Mouse (Mus musculus): ENCODE data around the gene Ppip5k1. TPM values are rescaled to one million over a fixed set of nuclear protein-coding genes. Genes with fewer than 3 reads are reported as not detected.
"Not testable (repeated sequence)": the region's sequence is repeated elsewhere in the genome, so short reads cannot be mapped to it uniquely, and the experiment has no call there.

The Ppip5k1 gene
- 4.5 and 6.5 TPM in 2 replicates for total RNA-seq (2015)
- total RNA-seq (2017) = 8.8 and 12.5 TPM in 2 replicates

DNA sequence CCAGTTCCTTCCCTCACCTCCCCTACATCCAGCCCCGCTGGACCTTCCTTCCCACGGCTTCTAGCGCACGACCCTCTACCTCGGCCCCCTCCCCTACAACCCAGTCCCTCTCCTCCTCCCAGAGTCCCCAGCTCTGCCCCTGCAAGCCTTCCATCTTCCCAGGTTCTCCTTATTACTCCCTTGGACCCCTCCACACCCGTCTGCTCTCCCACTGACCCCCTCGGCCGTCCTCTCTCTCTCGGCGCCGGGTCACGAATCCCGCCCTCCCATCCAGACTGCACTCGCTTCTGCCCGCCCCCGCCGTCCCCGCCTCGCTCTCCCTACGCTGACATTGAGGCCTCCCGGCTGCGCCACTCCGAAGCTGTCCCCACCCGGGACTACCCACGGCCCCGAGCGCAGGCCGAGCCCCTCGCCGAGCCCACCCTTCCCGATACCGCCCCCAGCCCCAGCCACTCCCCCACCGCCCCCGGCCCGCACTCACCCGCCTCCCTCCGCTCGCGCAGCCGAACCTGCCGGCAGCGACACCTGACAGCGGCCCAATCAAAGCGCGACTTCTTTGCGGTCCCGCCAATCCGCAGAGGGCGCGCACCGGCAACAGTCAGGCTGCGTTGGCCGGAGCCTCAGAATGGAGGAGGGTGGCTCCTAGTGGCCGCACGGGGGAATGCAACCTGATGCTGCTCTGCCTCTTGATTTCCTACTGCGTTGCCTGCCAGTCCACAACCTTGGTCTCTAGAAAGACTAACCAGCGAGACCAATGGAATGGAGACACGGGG lies at the start of gene Ppip5k1:
Gene Ppip5k1, minus strand, starts transcription at position 577 of the 773 bp plus-strand sequence.
- peak; percentile 99 for ATAC-seq (ENCODE audit: poor library complexity, severe bottlenecking)

DNA sequence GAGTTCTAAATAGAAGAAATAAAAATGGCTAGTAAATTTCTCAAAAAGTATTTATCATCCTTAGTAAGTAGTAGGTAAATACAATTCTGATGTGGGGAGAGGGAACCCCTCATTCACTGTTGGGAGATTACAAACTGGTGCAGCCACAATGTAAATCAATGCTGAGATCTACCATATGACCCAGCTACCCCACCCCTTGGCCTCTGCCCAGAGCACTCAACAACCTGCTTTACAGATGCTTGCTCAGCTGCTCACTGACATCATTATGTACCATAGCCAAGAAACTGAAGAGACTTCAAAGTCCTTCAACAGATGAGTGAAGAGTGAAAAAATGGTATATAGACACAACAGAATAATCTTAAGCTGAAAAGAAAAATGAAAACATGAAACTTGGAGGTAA lies 48.1 kb upstream of the Ppip5k1 start:
- no peak for ATAC-seq (ENCODE audit: poor library complexity, severe bottlenecking)

DNA sequence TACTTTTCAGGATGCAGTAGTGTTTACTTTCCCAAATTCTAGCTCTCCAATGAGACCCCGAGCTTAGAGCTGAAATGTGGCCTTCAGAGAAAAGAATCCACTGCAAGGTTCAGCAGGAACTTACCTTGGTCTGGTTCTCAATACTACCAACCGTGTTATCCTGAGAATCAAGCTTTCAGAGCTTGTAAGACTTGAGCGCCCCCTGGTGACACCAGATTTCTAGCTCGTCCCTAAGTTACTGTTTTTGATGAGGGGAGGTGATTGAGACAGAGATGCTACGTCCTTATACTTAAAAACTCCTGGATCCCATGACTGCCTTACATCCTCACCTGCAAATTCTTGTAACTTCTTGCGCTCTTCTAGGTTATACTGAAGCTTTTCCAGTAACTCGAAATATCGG lies 41.4 kb upstream of the Ppip5k1 start:
- ATAC-seq (ENCODE audit: poor library complexity, severe bottlenecking) = peak; percentile 86

DNA sequence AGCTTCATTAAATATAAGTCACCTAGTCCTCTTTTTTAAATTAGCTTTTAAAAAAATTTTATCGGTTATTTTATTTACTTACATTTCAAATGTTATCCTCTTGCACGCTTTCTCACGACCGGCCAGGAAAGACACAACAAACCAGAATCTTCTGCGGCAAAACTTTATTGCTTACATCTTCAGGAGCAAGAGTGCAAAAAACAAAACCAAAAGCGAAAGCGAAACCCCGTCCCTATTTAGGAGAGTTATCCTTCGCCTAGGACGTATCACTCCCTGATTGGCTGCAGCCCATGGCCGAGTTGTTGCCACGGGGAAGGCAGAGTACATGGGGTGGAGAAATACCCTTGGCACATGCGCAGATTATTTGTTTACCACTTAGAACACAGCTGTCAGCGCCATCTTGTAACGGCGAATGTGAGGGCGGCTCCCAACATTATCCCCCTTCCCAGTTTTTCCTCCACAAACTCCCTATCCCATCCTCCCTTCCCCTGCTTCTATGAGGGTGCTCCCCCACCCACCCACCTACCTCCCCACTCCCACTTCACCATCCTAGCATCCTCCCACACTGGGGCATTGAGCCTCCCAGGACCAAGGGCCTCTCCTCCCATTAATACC lies 31.9 kb upstream of the Ppip5k1 start, which contains the start of gene Strc:
Gene Strc, minus strand, starts transcription at position 208 of the 615 bp plus-strand sequence.
- ATAC-seq (ENCODE audit: poor library complexity, severe bottlenecking) = not testable (repeated sequence)

DNA sequence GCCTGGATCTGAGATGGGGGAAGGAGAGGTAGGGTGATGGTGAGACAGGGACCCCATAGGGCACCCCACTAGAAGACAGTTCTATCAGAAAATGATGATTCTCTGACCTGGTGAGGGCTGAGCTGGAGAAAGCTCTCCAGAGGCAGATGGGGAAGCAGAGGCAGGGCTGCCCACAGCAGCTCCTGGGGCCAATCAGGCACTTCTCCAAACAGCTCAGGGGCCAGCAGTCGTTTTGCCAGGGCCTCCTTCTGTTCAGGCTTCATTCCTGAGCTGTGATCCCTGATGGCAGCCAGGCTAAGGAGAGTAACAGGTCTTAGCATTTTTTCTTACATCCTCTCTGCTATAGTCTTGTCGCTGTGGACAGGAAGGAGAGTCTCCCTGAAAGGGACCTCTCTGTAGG lies 19.6 kb upstream of the Ppip5k1 start:
- no peak for ATAC-seq (ENCODE audit: poor library complexity, severe bottlenecking)

- ATAC-seq (ENCODE audit: poor library complexity, severe bottlenecking) = no peak
Observed at GRCm38 (mm10) chr2:121372266-121372665, 17.1 kb upstream of the Ppip5k1 start.

GRCm38 (mm10) chr2:121370921-121371320 lies 15.7 kb upstream of the Ppip5k1 start:
- ATAC-seq (ENCODE audit: poor library complexity, severe bottlenecking) = no peak

- no peak for ATAC-seq (ENCODE audit: poor library complexity, severe bottlenecking)
Observed at GRCm38 (mm10) chr2:121368831-121369230, 13.6 kb upstream of the Ppip5k1 start.

DNA sequence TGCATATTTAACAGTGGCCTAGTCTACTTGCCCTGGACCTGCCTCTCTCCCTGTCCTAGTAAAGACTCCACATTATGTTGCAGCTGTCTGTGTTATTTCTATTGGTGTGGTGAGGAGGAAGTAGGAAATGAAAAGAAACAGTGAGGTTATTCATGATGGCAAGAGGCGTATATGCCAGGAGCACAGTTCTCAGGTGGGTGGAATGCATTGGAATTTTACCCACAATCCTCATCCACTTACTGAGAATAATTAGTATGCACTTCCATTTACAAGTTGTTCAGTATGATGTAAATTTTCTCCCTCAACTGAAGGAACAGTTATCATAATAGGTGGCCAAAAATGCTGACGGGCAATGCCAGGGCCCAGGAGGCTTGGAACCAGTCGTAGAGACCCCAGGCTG lies 8.5 kb upstream of the Ppip5k1 start:
- ATAC-seq (ENCODE audit: poor library complexity, severe bottlenecking) = no peak

GRCm38 (mm10) chr2:121359461-121359860 lies 4.3 kb upstream of the Ppip5k1 start:
- no peak for ATAC-seq (ENCODE audit: poor library complexity, severe bottlenecking)

GRCm38 (mm10) chr2:121358381-121358780 lies 3.2 kb upstream of the Ppip5k1 start:
- no peak for ATAC-seq (ENCODE audit: poor library complexity, severe bottlenecking)

GRCm38 (mm10) chr2:121357961-121358360 lies 2.8 kb upstream of the Ppip5k1 start:
- no peak for ATAC-seq (ENCODE audit: poor library complexity, severe bottlenecking)

DNA sequence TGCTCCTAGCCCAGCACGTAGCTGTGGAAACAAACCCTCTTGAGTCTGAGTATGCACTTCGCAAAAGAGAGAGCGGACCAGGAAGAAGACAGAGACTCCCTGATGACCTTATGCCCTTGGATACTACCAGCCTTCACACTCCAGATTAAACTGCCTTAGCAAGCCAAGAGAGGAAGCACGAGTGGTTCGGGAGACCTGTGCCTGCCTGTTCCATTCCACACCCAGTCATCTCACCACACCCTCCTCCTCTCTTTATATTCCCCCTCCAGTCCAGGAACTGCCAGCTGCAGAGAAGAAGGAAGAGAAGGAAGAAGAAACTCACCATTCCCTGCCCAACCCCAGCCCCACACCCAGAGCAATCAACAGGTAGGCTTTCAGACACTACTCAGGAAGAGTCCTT lies 2.3 kb upstream of the Ppip5k1 start, which contains the start of gene Ckmt1:
Gene Ckmt1, plus strand, starts transcription at position 221 of the 400 bp plus-strand sequence.
- ATAC-seq (ENCODE audit: poor library complexity, severe bottlenecking) = no peak

GRCm38 (mm10) chr2:121354378-121354777 lies 818 bp downstream of the Ppip5k1 start:
- ATAC-seq (ENCODE audit: poor library complexity, severe bottlenecking) = no peak

GRCm38 (mm10) chr2:121353156-121353555 lies 2.0 kb downstream of the Ppip5k1 start:
- no peak for ATAC-seq (ENCODE audit: poor library complexity, severe bottlenecking)

GRCm38 (mm10) chr2:121339057-121339456 lies 16.1 kb downstream of the Ppip5k1 start:
- no peak for ATAC-seq (ENCODE audit: poor library complexity, severe bottlenecking)

DNA sequence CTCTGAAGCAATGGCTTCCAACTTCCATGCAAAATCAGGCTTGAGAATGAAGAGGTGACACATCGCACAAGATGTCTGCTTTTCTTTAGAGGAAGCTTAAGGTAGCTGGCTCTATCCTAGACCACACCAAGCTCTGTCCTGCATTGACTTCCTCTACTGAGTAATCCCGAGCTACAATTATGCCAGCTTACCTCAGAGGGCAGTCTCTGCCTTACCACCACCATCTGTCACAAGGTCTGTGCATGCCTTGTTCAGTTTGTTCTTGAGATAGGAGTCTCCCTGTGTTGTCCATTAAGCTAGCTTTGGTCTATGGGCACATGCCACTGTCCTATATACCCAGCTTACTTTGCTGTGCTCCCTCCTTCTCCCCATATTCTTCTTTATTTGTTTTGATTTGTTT lies 25.7 kb downstream of the Ppip5k1 start:
- ATAC-seq (ENCODE audit: poor library complexity, severe bottlenecking) = no peak

GRCm38 (mm10) chr2:121323693-121324470 lies 31.3 kb downstream of the Ppip5k1 start:
- ATAC-seq (ENCODE audit: poor library complexity, severe bottlenecking) = no peak

DNA sequence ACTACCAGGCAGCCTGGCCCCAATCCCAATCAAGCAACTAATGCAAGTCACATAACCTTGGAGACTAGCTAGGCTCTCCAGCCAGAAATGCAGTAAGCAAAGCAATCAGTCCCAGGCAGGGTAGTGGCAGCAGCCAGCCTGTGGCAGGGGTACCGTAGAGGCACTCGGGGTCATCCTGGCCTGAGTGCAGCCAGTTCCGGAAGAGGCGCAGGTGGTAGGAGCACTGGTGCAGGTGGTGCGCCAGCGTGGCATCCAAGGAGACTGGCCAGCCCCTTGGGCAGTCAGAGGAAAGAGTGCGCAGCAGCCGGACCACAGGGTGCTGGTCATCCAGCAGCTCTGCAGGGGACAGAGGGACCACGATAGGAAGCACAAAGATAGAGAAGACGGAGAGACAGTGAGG lies 32.2 kb downstream of the Ppip5k1 start:
- ATAC-seq (ENCODE audit: poor library complexity, severe bottlenecking) = no peak

DNA sequence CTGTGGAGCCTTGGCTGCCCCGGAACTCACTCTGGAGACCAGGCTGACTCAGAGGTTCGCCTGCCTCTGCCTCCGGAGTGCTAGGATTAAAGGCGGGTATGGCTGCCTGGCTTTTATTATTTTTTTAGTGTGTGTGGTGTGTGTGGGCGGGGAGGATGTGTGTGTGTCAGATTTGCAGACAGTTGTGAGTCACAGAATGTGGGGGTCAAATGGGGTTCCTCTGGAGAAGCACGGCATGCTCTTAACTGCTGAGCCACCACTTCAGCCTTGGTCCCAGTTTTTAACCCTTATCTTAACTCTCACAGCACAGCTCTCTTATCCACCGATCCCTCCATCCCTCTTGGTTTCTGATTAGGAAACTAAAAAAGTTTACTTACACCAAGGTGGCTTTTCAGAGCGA lies 38.9 kb downstream of the Ppip5k1 start:
- ATAC-seq (ENCODE audit: poor library complexity, severe bottlenecking) = no peak

- peak; percentile 83 for ATAC-seq (ENCODE audit: poor library complexity, severe bottlenecking)
Observed at GRCm38 (mm10) chr2:121308997-121309416, 46.2 kb downstream of the Ppip5k1 start.

Data from megakaryocyte, adult 5-6 weeks (primary cell).